Mouse (Mus musculus): Measurements from ENCODE around the gene Wbp4. TPM values are rescaled to one million over a fixed set of nuclear protein-coding genes. Genes with fewer than 3 reads are reported as not detected.
"Not testable (repeated sequence)": the region's sequence is repeated elsewhere in the genome, so short reads cannot be mapped to it uniquely, and the experiment has no call there.

Gene Wbp4
- 10 to 100 TPM; 37.9 to 41.6 TPM for total RNA-seq (2021)
- polyA plus RNA-seq (2012; rRNA removed) = 4.5 and 5.0 TPM in 2 replicates
- long read RNA-seq, transcript Wbp4-201 (10 exons, 3,704 nt) = major isoform, 35 of 44 reads
- long read RNA-seq, partial matches to known transcripts = 5 of 44 reads
- long read RNA-seq, other reads (novel, unspliced or antisense) = 4 of 44 reads

GRCm38 (mm10) chr14:79481339-79482151, at the start of gene Wbp4:
Gene Wbp4 (minus strand): TSS chr14:79481520.
- DNase-seq = peak; percentile 96

- no peak for DNase-seq
Measured at GRCm38 (mm10) chr14:79530761-79531160, 49.4 kb upstream of the Wbp4 start.

GRCm38 (mm10) chr14:79529581-79530554, 48.5 kb upstream of the Wbp4 start:
- no peak for DNase-seq

DNA sequence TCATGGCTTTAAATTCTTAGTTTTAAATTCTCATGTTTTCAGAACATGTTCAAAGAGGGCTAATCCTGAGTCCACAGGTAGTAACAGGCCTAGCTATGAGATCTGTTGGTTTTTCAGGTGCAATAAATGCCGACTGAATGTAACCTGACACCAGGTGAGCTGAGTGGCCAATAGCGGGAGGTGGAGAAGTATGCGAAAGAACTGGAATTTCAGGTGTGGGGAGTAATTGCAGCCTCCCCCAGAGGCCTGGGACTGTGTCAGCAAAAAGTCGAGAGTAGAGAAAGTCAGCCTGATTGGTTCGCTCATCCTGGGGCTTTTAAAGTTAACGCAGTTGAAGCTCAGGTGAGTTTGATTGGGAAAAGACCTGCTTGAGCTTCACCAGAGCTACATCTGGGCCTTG, 46.4 kb upstream of the Wbp4 start:
- DNase-seq = no peak

- not testable (repeated sequence) for DNase-seq
Measured at GRCm38 (mm10) chr14:79526106-79526505, 44.8 kb upstream of the Wbp4 start.

GRCm38 (mm10) chr14:79522387-79522786, 41.1 kb upstream of the Wbp4 start:
- no peak for DNase-seq

DNA sequence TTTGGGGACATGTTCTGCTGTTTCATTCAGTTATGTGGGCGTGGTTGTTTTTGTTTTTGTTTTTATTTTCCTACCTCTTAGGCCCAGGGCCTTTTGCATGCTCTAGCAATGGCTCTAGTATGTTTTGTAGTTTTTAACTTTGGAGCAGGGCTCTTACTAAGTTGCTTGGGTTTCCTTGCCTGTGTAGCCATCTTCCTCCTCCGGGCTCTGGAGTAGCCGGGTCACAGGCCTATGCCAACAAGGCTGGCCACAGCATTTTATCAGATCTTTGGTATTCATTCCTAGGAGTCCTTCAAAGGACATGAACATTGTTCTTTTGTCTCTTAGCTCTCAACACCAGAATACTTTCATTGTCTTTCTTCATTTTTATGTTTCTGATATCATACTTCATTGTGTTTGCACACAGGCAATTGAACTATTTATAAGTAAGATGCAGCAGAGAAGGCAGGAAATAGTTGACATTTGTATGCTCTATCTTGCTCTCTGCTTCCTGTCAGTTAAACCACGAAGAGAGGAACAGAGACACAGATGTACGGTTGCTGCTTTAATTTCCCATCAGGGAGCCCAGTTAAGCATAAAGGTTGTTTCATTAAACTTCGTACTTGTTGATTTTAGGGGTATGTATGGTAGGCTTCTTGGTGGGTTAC, 40.3 kb upstream of the Wbp4 start:
- no peak for DNase-seq

- no peak for DNase-seq
Measured at GRCm38 (mm10) chr14:79521056-79521455, 39.7 kb upstream of the Wbp4 start.

DNA sequence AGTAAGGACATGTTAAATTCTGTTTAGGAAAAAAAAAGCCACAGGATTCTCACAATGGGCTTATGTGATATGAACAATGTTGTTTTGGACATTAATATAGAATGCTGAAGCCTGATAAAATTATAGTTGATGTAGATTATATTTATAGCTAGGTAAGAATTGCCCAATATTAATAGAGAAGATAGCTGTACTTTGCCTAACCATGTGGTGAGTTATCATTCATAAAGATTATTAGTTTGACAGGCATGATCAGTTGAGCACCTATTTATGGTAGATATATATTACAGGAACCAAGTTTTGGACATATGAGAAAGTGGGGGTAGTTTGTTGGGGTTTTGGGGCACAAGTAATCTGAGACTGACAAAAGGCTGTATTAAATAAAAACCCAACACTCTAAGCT, 39.3 kb upstream of the Wbp4 start:
- DNase-seq = no peak

DNA sequence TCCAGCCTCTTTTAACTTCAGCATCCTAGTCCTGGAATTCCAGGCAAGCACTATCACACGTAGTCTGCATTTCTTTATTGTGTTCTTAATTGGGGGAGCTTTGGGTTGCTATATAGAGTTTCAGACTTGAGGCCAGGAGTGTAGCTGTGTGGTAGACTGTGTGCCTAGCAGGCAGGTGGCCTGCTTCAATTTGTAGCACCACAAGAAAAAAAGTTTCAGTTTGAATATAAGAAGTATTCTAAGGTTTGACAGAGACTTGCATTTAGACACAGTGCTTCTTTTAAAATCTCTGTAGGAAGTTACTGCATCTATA, 38.3 kb upstream of the Wbp4 start:
- no peak for DNase-seq

- DNase-seq = peak; percentile 62
Measured at GRCm38 (mm10) chr14:79518761-79519662, 37.7 kb upstream of the Wbp4 start.

GRCm38 (mm10) chr14:79518123-79518522, 36.8 kb upstream of the Wbp4 start:
- DNase-seq = no peak

DNA sequence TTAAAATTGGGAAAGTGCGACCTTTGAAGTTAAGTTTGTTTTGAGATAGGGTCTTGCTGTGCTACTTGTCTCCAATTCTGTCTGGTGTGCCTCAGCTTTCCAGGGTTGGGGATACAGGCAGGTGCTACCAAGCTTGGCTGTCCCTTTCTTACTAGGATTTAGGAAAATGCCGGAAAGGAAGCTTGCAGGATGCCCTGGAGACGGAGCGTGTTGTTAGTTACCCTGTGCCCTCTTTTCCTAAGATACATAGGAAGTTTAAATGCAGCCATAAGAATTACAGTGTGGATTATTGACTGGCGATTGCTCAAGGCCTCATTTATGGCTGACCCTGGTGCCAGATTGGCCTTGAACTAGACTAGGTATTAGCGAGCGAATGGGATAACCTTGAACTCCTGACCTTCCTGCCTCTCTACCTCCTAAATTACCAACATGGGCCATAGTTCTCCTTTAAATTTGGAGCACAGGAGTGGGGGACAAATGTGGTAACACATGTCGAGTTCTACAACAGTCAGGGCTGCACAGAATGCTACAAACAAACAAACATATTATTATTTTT, 35.9 kb upstream of the Wbp4 start:
- no peak for DNase-seq

- DNase-seq = no peak
Measured at GRCm38 (mm10) chr14:79516751-79517150, 35.4 kb upstream of the Wbp4 start.

GRCm38 (mm10) chr14:79516243-79516610, 34.9 kb upstream of the Wbp4 start:
- no peak for DNase-seq

- DNase-seq = no peak
Measured at GRCm38 (mm10) chr14:79515511-79516242, 34.4 kb upstream of the Wbp4 start.

DNA sequence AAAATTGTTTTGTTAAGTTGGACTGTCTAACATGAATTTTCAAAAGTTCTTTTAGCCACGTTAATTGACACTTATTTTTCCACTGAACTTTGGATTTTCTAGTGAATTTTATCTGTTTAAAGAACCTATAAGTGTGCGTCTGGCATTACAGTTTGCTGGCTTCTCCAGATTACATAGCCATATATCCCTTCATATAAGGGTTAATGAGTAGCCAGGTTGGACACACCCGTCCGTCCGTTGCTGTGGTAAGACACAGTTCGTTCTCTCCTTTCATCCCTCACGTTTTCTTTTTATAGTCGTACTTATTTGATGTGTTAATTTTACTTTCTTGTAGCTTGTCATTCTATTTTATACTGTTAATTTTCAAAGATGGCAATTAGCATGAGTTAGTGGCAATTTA, 33.8 kb upstream of the Wbp4 start:
- DNase-seq = no peak

GRCm38 (mm10) chr14:79513951-79514350, 32.6 kb upstream of the Wbp4 start:
- DNase-seq = no peak

GRCm38 (mm10) chr14:79511521-79511920, 30.2 kb upstream of the Wbp4 start:
- no peak for DNase-seq

DNA sequence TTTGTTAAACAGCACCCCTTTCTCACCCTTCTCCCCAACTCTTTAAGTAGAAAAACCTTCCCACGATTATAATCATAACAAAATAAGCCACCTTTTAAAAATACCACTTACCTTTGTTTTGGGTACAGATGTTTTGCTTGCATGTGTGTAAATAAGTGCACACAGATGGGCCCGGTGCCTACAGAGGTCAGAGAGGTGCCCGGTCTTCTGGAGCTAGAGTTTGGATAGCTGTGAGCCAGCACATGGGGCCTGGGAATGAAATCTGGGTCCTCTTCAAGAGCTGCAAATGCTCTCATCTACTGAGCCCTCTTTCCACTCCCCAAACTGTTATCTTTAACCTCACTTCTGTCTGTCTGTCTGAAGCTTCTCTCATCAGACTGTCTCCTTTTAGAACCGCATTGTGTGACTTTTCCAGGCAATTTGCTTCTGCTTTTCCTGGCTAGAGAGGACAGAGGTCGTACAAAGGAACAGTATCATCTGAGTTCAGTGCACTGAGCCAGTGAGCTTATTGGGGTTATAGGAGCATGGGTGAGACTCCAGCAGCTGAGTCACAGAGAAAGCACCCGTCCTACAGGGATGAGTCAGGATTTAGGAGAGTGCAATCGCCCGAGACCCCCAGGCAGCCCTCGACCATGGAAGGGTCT, 27.5 kb upstream of the Wbp4 start:
- no peak for DNase-seq

Data from adrenal gland, adult 2 months (tissue).